Mouse (Mus musculus): ENCODE results near the gene Gm14698. TPM values are rescaled to one million over a fixed set of nuclear protein-coding genes. Genes with fewer than 3 reads are reported as not detected.
"Not testable (repeated sequence)": the region's sequence is repeated elsewhere in the genome, so short reads cannot be mapped to it uniquely, and the experiment has no call there.

Gene Gm14698
- 1 to 10 TPM in 1 of 2 experiments, under 1 TPM in 1; 0.59 to 2.7 TPM for total RNA-seq (2021)
- long read RNA-seq, experiment 1, full-length matches to known transcripts, result 13 of 13 reads
- long read RNA-seq, experiment 1, partial matches to known transcripts, result 0 of 13 reads
- long read RNA-seq, experiment 1, other reads (novel, unspliced or antisense), result 0 of 13 reads
- long read RNA-seq, experiment 2, full-length matches to known transcripts, result 20 of 20 reads
- long read RNA-seq, experiment 2, partial matches to known transcripts, result 0 of 20 reads
- long read RNA-seq, experiment 2, other reads (novel, unspliced or antisense), result 0 of 20 reads

DNA sequence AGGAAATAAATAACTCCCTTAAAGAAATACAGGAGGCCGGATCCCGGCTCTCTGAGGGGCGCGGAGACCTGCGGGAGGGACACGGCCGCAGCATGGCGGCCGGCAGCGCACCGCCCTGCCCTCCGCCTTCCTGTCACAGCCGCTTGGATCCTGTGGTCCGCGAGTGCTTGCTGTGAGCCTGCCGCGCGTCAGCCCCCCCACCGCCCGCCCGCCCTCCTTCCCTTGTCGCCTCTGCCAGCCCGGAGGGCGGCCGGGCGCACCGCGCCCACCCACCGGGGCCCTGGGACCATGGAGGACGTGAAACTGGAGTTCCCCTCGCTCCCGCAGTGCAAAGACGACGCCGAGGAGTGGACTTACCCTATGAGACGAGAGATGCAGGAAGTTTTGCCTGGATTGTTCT, at the start of gene Gm14698:
TSS of gene Gm14698 (plus strand) at position 35 of the 400 bp plus-strand sequence.
- peak in 1 of 2 experiments; percentile 6 for DNase-seq (ENCODE audit: low spot score in 2 of 2)

DNA sequence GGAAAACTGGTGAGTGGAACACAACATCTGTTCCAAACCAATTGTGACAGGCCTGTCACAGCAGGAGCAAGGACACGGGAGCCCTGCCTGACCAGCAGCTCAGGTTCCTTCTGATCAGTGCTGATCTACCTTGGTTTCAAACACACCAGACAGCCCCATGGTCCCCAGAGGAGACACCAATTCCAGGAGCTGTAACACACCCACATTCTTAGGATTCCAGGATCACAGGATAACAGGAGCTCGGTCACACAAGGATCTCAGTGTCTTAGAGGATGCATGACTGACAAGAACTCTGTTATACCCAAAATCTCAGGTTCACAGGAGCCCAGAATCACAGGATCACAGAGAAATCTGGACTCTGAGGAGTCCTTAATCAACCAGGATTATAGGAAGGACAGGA, 444 bp upstream of the Gm14698 start:
- not testable (repeated sequence) for DNase-seq (ENCODE audit: low spot score in 2 of 2)

DNA sequence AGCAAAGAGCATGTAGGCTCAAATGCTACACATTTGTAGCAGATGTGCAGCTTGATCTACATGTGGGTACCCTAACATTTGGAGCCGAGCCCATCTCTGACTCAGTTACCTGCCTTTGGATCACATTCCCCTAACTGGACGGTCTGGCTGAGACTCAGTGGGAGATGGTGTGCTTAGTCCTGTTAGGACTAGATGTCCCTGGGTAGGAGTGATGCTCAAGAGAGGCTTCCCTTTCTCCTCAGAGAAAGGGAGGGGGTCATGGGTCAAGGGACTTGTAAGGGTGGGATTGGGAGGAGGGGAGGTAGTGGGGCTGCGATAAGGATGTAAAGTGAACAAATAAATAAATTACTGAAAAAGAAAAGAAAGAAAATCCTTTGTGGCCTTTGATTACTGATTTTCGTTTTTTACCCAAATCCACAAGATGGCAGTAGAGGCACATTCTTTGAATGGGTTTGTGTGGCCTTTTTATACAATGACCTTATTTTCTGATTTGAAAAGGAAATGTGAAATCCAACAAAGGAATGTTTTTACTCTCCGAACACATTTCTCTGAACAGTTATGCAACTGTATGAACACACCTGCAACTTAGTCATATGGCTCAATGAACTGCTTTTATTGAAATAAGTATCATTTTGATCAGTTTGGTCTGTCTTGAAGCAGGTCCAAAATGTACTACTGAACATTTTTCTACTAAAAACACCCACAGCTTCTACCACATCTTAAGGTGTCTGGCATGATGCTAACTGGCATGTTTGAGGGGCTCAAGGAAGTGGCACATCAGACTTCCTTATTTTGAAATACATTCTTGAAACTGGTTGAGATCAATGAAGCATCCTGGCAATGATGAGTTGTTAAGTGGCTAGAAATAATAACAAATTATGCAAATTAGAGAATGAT, 18.9 kb downstream of the Gm14698 start:
- DNase-seq (ENCODE audit: low spot score in 2 of 2), result no peak

DNA sequence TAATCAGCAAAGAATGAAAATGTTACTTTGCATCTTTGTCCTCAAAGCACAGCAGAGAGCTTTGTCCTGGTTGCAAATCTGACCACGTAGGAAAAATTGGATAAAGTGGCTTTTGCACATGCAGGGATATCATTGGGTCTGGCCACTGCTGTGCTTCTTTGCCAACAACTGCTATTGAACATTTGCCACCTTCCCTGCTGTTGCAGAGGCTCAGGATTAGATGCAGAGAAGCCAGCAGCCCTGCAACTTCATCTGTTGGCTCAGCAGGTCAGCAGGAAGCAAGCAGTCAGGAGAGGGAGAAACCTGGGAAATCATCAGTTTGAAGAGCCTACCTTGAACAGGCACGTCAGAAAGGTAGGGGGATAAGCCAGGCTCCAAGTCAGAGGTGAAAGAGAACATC, 44.3 kb downstream of the Gm14698 start:
- no peak for DNase-seq (ENCODE audit: low spot score in 2 of 2)

Other genes with a start within 250 kb of the Gm14698 start
- 10 to 100 TPM; 43.6 to 45.4 TPM for gene Fmr1, start 142.6 kb upstream of the Gm14698 start, total RNA-seq (2021)
- gene Fmr1nb, start 59.3 kb upstream of the Gm14698 start, total RNA-seq (2021), result not detected
- not detected for gene Gm6812, start 72.0 kb downstream of the Gm14698 start, total RNA-seq (2021)

Measured in gastrocnemius, postnatal 4 days (tissue).